Mouse (Mus musculus): ENCODE data around the gene Ring1. TPM values are rescaled to one million over a fixed set of nuclear protein-coding genes. Genes with fewer than 3 reads are reported as not detected.

Ring1 gene
- polyA plus RNA-seq, 1 experiment, result 29.9 TPM

DNA sequence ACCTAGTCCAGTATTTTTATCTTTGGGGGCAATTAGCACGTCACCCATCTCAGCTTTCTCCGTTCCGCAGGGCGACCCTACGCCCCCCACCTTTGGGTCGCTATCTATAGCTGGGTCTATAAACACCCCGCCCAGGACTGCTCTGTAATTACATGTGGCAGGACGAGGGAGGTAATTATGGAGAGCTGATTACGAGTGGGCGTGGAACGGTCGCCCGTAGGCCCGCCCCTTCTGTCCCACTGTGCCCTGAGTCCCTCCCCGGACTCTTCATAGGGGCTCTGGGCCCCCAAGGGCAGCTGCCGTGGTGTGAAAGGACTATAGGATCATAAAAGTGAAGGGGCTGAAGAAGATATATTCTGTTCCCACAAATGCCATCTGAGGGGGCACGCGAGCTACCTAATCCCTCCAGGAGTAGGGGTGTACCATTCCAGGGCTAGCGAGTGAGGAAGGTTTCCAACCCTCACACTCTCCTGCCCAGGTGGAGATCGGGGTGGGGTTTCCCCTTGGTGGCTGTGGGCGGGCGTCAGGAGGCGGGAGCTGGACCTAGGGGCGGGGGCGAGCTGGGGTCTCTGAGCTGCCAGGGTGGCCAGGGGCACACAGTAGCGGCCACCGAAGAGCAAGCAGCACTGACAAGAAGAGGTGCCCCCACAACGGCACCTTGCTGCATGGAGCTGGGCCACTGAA lies 14.5 kb upstream of the Ring1 start, which contains the start of gene Col11a2:
Gene Col11a2 (plus strand): TSS at position 560 of the 684 bp plus-strand sequence.
- Histone ChIP-seq H3K27ac (ENCODE audit: insufficient read depth, low read depth, low read length) (no peak within 1 kb of the TSS), H3K4me1 (ENCODE audit: control insufficient read depth, insufficient read depth, insufficient read length, low read length) (peaks cover 10% of the 10 kb centered on the region), H3K4me3 (ENCODE audit: low read depth, low read length) (peak within 1 kb of the TSS; percentile 36), H3K36me3 (ENCODE audit: control insufficient read depth, insufficient read depth, low read length) (peaks cover 28% of the 10 kb centered on the region), H3K27me3 (ENCODE audit: control insufficient read depth, insufficient read depth, low read length) (peaks cover 11% of the 10 kb centered on the region)
- TF ChIP-seq POLR2A (IDR thresholded peaks at IDR 0.05; ENCODE audit: low read depth, low read length), result no peak
- 6% methylated on average over 28 of the region's 28 CpGs for WGBS

DNA sequence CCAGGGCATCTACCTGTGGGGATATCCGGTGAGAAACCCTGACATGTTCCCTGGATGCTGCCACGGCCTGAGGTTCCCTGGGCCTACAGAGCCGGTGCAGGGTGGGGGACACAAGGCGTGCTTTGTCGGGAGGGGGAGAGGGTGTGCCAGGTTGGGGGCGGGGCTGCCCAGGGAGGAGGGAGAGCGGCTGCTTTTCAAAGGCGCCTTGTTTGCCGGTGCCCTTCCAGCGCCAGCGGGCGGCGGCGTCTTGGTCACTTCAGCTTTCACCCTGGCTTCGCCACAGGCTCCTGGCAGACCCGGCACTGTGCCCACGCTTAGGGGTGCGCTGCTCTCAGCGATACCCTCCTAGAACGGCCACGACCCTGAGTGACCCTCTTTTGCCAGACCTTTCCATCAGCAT lies 14.0 kb upstream of the Ring1 start:
- H3K36me3 ChIP-seq (ENCODE audit: control insufficient read depth, insufficient read depth, low read length), result peaks cover 28% of the 10 kb centered on the region
- no peak for TF ChIP-seq CTCF (IDR thresholded peaks at IDR 0.05; ENCODE audit: extremely low read depth, insufficient read length, insufficient replicate concordance, low read depth, low read length)
- TF ChIP-seq POLR2A (IDR thresholded peaks at IDR 0.05; ENCODE audit: low read depth, low read length), result no peak
- WGBS, result 8% methylated on average over 21 of the region's 21 CpGs
- H3K4me3 ChIP-seq (ENCODE audit: low read depth, low read length), result peak overlapping the region; percentile 36
- H3K27ac ChIP-seq (ENCODE audit: insufficient read depth, low read depth, low read length), result no peak overlapping the region
- peaks cover 11% of the 10 kb centered on the region for H3K27me3 ChIP-seq (ENCODE audit: control insufficient read depth, insufficient read depth, low read length)
- peaks cover 10% of the 10 kb centered on the region for H3K4me1 ChIP-seq (ENCODE audit: control insufficient read depth, insufficient read depth, insufficient read length, low read length)

DNA sequence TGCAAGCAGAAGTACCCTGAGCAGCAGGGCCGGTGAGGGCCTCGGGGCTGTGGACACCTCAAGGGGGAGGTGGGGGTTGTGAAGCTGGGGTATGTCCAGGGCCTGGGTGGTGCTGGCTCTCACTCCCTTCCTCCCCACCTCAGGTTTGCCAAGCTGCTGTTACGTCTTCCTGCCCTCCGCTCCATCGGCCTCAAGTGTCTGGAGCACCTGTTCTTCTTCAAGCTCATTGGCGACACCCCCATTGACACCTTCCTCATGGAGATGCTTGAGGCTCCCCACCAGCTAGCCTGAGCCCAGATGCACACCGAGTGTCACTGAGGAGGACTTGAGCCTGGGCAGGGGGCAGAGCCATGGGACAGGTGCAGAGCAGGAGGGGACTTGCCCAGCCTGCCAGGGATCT lies 12.8 kb upstream of the Ring1 start:
- TF ChIP-seq CTCF (IDR thresholded peaks at IDR 0.05; ENCODE audit: extremely low read depth, insufficient read length, insufficient replicate concordance, low read depth, low read length), result no peak
- TF ChIP-seq POLR2A (IDR thresholded peaks at IDR 0.05; ENCODE audit: low read depth, low read length), result no peak
- 90% methylated on average over 7 of the region's 7 CpGs for WGBS
- no peak overlapping the region for H3K27ac ChIP-seq (ENCODE audit: insufficient read depth, low read depth, low read length)
- peaks cover 11% of the 10 kb centered on the region for H3K27me3 ChIP-seq (ENCODE audit: control insufficient read depth, insufficient read depth, low read length)
- no peak overlapping the region for H3K4me3 ChIP-seq (ENCODE audit: low read depth, low read length)
- peaks cover 28% of the 10 kb centered on the region for H3K36me3 ChIP-seq (ENCODE audit: control insufficient read depth, insufficient read depth, low read length)
- peaks cover 14% of the 10 kb centered on the region for H3K4me1 ChIP-seq (ENCODE audit: control insufficient read depth, insufficient read depth, insufficient read length, low read length)

DNA sequence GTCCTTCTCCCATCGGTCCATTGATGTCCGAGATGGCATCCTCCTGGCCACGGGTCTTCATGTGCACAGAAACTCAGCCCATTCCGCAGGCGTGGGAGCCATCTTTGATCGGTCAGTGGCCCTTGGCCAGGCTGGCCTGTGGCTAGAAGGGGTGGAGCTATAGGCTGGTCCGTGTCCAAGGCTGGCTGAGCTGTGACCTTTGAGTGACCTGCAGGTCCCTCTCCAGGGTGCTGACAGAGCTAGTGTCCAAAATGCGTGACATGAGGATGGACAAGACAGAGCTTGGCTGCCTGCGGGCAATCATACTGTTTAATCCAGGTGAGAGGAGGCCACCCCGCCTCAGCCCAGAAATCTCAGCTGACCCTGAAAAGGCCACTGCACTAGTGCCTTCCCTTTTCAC lies 12.2 kb upstream of the Ring1 start:
- Histone ChIP-seq H3K27ac (ENCODE audit: insufficient read depth, low read depth, low read length) (no peak overlapping the region), H3K27me3 (ENCODE audit: control insufficient read depth, insufficient read depth, low read length) (peaks cover 11% of the 10 kb centered on the region), H3K36me3 (ENCODE audit: control insufficient read depth, insufficient read depth, low read length) (peaks cover 28% of the 10 kb centered on the region), H3K4me1 (ENCODE audit: control insufficient read depth, insufficient read depth, insufficient read length, low read length) (peaks cover 14% of the 10 kb centered on the region), H3K4me3 (ENCODE audit: low read depth, low read length) (no peak overlapping the region)
- no peak for TF ChIP-seq POLR2A (IDR thresholded peaks at IDR 0.05; ENCODE audit: low read depth, low read length)
- no peak for TF ChIP-seq CTCF (IDR thresholded peaks at IDR 0.05; ENCODE audit: extremely low read depth, insufficient read length, insufficient replicate concordance, low read depth, low read length)
- 87% methylated on average over 10 of the region's 10 CpGs for WGBS

DNA sequence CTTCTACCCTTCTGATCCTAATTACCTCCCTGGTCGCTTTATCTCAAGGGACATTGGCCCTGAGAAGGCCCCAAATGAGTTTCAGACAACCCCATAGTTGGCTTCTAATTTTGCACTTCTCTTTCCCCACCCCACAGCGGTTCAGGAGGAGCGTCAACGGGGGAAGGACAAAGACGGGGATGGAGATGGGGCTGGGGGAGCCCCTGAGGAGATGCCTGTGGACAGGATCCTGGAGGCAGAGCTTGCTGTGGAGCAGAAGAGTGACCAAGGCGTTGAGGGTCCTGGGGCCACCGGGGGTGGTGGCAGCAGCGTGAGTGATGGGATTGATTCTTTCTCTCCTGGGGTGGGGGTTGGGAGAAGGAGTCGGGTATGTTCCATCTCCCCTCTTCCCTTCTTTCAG lies 11.0 kb upstream of the Ring1 start:
- Histone ChIP-seq H3K36me3 (ENCODE audit: control insufficient read depth, insufficient read depth, low read length) (peaks cover 28% of the 10 kb centered on the region), H3K27me3 (ENCODE audit: control insufficient read depth, insufficient read depth, low read length) (peaks cover 11% of the 10 kb centered on the region), H3K27ac (ENCODE audit: insufficient read depth, low read depth, low read length) (no peak overlapping the region), H3K4me1 (ENCODE audit: control insufficient read depth, insufficient read depth, insufficient read length, low read length) (peaks cover 19% of the 10 kb centered on the region), H3K4me3 (ENCODE audit: low read depth, low read length) (no peak overlapping the region)
- TF ChIP-seq POLR2A (IDR thresholded peaks at IDR 0.05; ENCODE audit: low read depth, low read length), result no peak
- no peak for TF ChIP-seq CTCF (IDR thresholded peaks at IDR 0.05; ENCODE audit: extremely low read depth, insufficient read length, insufficient replicate concordance, low read depth, low read length)
- WGBS, result 88% methylated on average over 9 of the region's 9 CpGs

DNA sequence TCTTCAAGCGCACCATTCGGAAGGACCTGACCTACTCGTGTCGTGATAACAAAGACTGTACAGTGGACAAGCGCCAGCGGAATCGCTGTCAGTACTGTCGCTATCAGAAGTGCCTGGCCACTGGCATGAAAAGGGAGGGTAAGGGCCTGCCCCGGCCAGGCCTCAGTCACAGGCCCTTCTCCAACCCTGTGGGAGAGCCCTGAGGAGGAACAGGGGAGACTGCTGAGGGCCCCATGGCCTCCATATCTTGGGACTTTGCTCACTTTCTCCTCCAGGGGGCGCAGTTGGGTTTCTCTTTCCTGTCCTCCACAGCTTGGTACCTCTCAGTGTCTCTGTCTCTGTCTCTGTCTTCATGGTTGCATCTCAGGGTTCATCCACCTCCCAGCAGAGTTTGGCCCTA lies 9.6 kb upstream of the Ring1 start:
- Histone ChIP-seq H3K4me3 (ENCODE audit: low read depth, low read length) (no peak overlapping the region), H3K27me3 (ENCODE audit: control insufficient read depth, insufficient read depth, low read length) (0 out of 2 replicates have a peak, but pooled peaks cover 4% of the 10 kb centered on the region), H3K27ac (ENCODE audit: insufficient read depth, low read depth, low read length) (no peak overlapping the region), H3K36me3 (ENCODE audit: control insufficient read depth, insufficient read depth, low read length) (peaks cover 37% of the 10 kb centered on the region), H3K4me1 (ENCODE audit: control insufficient read depth, insufficient read depth, insufficient read length, low read length) (peaks cover 22% of the 10 kb centered on the region)
- WGBS, result 80% methylated on average over 10 of the region's 10 CpGs
- TF ChIP-seq POLR2A (IDR thresholded peaks at IDR 0.05; ENCODE audit: low read depth, low read length), result no peak
- peak; percentile 71; the same call in 1 of the 2 replicates for TF ChIP-seq CTCF (IDR thresholded peaks at IDR 0.05; ENCODE audit: extremely low read depth, insufficient read length, insufficient replicate concordance, low read depth, low read length)

DNA sequence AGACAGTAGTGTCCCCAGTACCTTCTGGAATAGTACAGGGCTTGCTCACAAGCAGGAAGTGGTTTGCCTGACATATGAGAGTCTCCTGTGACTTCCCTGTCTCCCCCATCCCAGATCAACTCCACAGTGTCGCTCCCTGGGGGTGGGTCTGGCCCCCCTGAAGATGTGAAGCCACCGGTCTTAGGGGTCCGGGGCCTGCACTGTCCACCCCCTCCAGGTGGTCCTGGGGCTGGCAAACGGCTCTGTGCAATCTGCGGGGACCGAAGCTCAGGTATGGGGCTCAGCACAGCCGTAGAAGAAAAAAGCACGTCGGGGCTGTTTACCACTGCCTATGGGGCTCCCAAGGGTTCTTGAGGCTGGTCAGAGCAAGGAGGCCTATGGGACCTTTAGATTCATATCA lies 9.0 kb upstream of the Ring1 start:
- no peaks in the 10 kb centered on the region for H3K27me3 ChIP-seq (ENCODE audit: control insufficient read depth, insufficient read depth, low read length)
- no peak overlapping the region for H3K4me3 ChIP-seq (ENCODE audit: low read depth, low read length)
- H3K4me1 ChIP-seq (ENCODE audit: control insufficient read depth, insufficient read depth, insufficient read length, low read length), result peaks cover 20% of the 10 kb centered on the region
- H3K36me3 ChIP-seq (ENCODE audit: control insufficient read depth, insufficient read depth, low read length), result peaks cover 43% of the 10 kb centered on the region
- H3K27ac ChIP-seq (ENCODE audit: insufficient read depth, low read depth, low read length), result peak overlapping the region; percentile 62
- TF ChIP-seq POLR2A (IDR thresholded peaks at IDR 0.05; ENCODE audit: low read depth, low read length), result no peak
- TF ChIP-seq CTCF (IDR thresholded peaks at IDR 0.05; ENCODE audit: extremely low read depth, insufficient read length, insufficient replicate concordance, low read depth, low read length), result no peak
- 92% methylated on average over 9 of the region's 9 CpGs for WGBS

All from small intestine, adult 2 months (tissue).